ENCODE assay signal across 9 mouse cellular contexts in genomic region chr3:144412538-144413272, GRCm38 (mm10).
DNase-seq lines count a peak whose midpoint lies in the region; ATAC-seq lines count a peak whose summit lies in the region.
"Had no signal": no experiment of that assay in that cellular context is flagged by ENCODE, and none has a peak within 500 bp of the region (broad histone marks: within the 10 kb centered on the region; RNA-seq: fewer than 3 reads in every experiment).

No protein-coding gene starts in this region.

- peak overlapping the region; percentile 35 for H3K9ac ChIP-seq in hindbrain, embryonic 14.5 days
- H3K9ac ChIP-seq: liver, embryonic 15.5 days had no signal

- peaks cover 16% of the 10 kb centered on the region for H3K4me1 ChIP-seq in hindbrain, embryonic 14.5 days (replicated peaks; ENCODE audit: control insufficient read depth, insufficient read depth, low read length)
- H3K4me1 ChIP-seq: liver, embryonic 15.5 days had no signal

- H3K27ac ChIP-seq in hindbrain, embryonic 14.5 days = no peak overlapping the region
- H3K27ac ChIP-seq: liver, embryonic 15.5 days had no signal

- no peaks in the 10 kb centered on the region for H3K27me3 ChIP-seq in hindbrain, embryonic 14.5 days (ENCODE audit: control insufficient read depth, insufficient read depth, low read length)
- H3K27me3 ChIP-seq: liver, embryonic 15.5 days had no signal

- no peak overlapping the region for H3K4me3 ChIP-seq in hindbrain, embryonic 14.5 days (replicated peaks; ENCODE audit: low read length)
- H3K4me3 ChIP-seq: liver, embryonic 15.5 days had no signal

- peak overlapping the region; percentile 33 for H3K4me2 ChIP-seq in hindbrain, embryonic 14.5 days (replicated peaks)
- H3K4me2 ChIP-seq: liver, embryonic 15.5 days had no signal

- peak; percentile 82 for ATAC-seq in CD4-positive, CD25-positive, alpha-beta regulatory T cell, adult 4 months
- ATAC-seq in hindbrain, embryonic 14.5 days (ENCODE audit: low FRiP score) = peak; percentile 50; the same call in 1 of the 2 replicates

- H3K9me3 ChIP-seq in hindbrain, embryonic 14.5 days (ENCODE audit: control insufficient read depth, low read length) = no peaks in the 10 kb centered on the region
- H3K9me3 ChIP-seq: liver, embryonic 15.5 days had no signal

- WGBS in hindbrain, embryonic 14.5 days = 2% methylated on average over 10 of the region's 10 CpGs

- no peaks in the 10 kb centered on the region for H3K36me3 ChIP-seq in hindbrain, embryonic 14.5 days (replicated peaks; ENCODE audit: control insufficient read depth, insufficient read depth)
- H3K36me3 ChIP-seq: liver, embryonic 15.5 days had no signal

- intact Hi-C loops in gastrocnemius, postnatal 36 days (cut with DNase I) = no loop called here

- DNase-seq in ZHBTc4 (ENCODE audit: low read depth, low spot score) = peak; percentile 95
- no peak for DNase-seq in hindbrain, embryonic 14.5 days (ENCODE audit: low spot score)
- peak; percentile 87 for DNase-seq in naive thymus-derived CD4-positive, alpha-beta T cell, adult 2 months (ENCODE audit: low read depth)
- no peak for DNase-seq in layer of hippocampus, postnatal 25 days (ENCODE audit: extremely low spot score in 1 of 2, low spot score in 1 of 2)
- no peak for DNase-seq in testis, postnatal 14 days (ENCODE audit: low spot score)
- no peak for DNase-seq in adrenal gland, adult 8-10 months
- DNase-seq in gastrocnemius, postnatal 36 days = no peak

Comparison
In these comparisons a context has a peak if more than half of its experiments do, and no peak if none do; other contexts are left out.
1. DNase-seq: peak in ZHBTc4 (single experiment) and naive thymus-derived CD4-positive, alpha-beta T cell, adult 2 months (single experiment); none in hindbrain, embryonic 14.5 days (single experiment), layer of hippocampus, postnatal 25 days (0 of 2), testis, postnatal 14 days (single experiment), adrenal gland, adult 8-10 months (single experiment) and gastrocnemius, postnatal 36 days (0 of 2).